ENCODE assay signal across 26 mouse cellular contexts in the genomic region with DNA sequence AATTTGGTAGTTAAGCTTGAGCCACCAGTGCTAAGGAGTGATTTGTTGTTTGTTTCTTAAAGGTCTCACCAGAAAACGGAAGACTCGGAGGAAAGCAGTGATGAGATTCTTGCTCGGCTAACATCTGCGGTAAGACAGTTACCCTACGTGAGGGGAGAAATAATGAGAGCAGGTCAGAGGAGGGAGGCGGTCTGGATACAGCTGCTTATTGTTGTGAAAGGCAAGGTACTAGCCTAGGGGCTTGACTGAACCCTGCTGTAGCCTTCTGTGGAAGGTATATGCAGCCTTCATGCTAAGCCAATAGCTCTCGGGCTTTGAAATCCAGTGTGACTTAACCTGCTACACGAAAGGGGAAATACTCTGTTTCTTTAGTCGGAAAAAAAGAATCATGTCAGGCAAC.
DNase-seq lines count a peak whose midpoint lies in the region; ATAC-seq lines count a peak whose summit lies in the region.
"Had no signal": no experiment of that assay in that cellular context is flagged by ENCODE, and none has a peak within 500 bp of the region (broad histone marks: within the 10 kb centered on the region; RNA-seq: fewer than 3 reads in every experiment).

No protein-coding gene starts in this region.

- no peaks in the 10 kb centered on the region for H3K9me3 ChIP-seq in hindbrain, embryonic 11.5 days (ENCODE audit: control insufficient read depth, low read length)
- H3K9me3 ChIP-seq in hindbrain, embryonic 10.5 days = 0 out of 2 replicates have a peak, but pooled peaks cover 5% of the 10 kb centered on the region
- no peaks in the 10 kb centered on the region for H3K9me3 ChIP-seq in intestine, embryonic 14.5 days (ENCODE audit: control insufficient read depth, low read length)
- no peaks in the 10 kb centered on the region for H3K9me3 ChIP-seq in intestine, embryonic 16.5 days (ENCODE audit: control insufficient read depth, low read length)
- H3K9me3 ChIP-seq: embryonic facial prominence, embryonic 13.5 days; forebrain, embryonic 15.5 days; heart, embryonic 15.5 days; intestine, embryonic 15.5 days had no signal

- no peaks in the 10 kb centered on the region for H3K4me1 ChIP-seq in hindbrain, embryonic 11.5 days (replicated peaks; ENCODE audit: control insufficient read depth, insufficient read depth, low read length)
- no peaks in the 10 kb centered on the region for H3K4me1 ChIP-seq in hindbrain, embryonic 10.5 days (replicated peaks)
- H3K4me1 ChIP-seq in intestine, embryonic 14.5 days (replicated peaks; ENCODE audit: control insufficient read depth, insufficient read depth, low read length) = no peaks in the 10 kb centered on the region
- H3K4me1 ChIP-seq in intestine, embryonic 16.5 days (ENCODE audit: control insufficient read depth, insufficient read depth, low read length) = no peaks in the 10 kb centered on the region
- H3K4me1 ChIP-seq: embryonic facial prominence, embryonic 10.5 days; embryonic facial prominence, embryonic 13.5 days; forebrain, embryonic 12.5 days; forebrain, embryonic 15.5 days; heart, embryonic 15.5 days; intestine, embryonic 15.5 days had no signal

- H3K27me3 ChIP-seq in hindbrain, embryonic 11.5 days (ENCODE audit: control insufficient read depth, insufficient read depth, low read length) = no peaks in the 10 kb centered on the region
- H3K27me3 ChIP-seq in hindbrain, embryonic 10.5 days (ENCODE audit: insufficient read depth, poor library complexity, severe bottlenecking) = no peaks in the 10 kb centered on the region
- no peaks in the 10 kb centered on the region for H3K27me3 ChIP-seq in intestine, embryonic 14.5 days (replicated peaks; ENCODE audit: control insufficient read depth, insufficient read depth, low read length)
- no peaks in the 10 kb centered on the region for H3K27me3 ChIP-seq in intestine, embryonic 16.5 days (replicated peaks; ENCODE audit: control insufficient read depth, insufficient read depth, low read length)
- H3K27me3 ChIP-seq: embryonic facial prominence, embryonic 13.5 days; forebrain, embryonic 12.5 days; forebrain, embryonic 15.5 days; heart, embryonic 12.5 days; heart, embryonic 15.5 days; intestine, embryonic 15.5 days had no signal

- 78% methylated on average over 9 of the region's 9 CpGs for WGBS in hindbrain, embryonic 11.5 days
- WGBS in hindbrain, embryonic 10.5 days = 77% methylated on average over 9 of the region's 9 CpGs
- 73% methylated on average over 9 of the region's 9 CpGs for WGBS in intestine, embryonic 14.5 days
- 74% methylated on average over 9 of the region's 9 CpGs for WGBS in intestine, embryonic 16.5 days

- H3K9ac ChIP-seq in hindbrain, embryonic 11.5 days (ENCODE audit: low read depth, low read length) = no peak overlapping the region
- H3K9ac ChIP-seq in intestine, embryonic 14.5 days (ENCODE audit: low read length) = no peak overlapping the region
- no peak overlapping the region for H3K9ac ChIP-seq in intestine, embryonic 16.5 days (ENCODE audit: low read depth, low read length)
- H3K9ac ChIP-seq: embryonic facial prominence, embryonic 13.5 days; forebrain, embryonic 12.5 days; forebrain, embryonic 15.5 days; heart, embryonic 12.5 days; heart, embryonic 15.5 days; intestine, embryonic 15.5 days had no signal

- ATAC-seq in hindbrain, embryonic 11.5 days (ENCODE audit: low FRiP score) = peak; percentile 63; the same call in 1 of the 2 replicates
- no peak for ATAC-seq in intestine, embryonic 14.5 days (replicated peaks; ENCODE audit: low FRiP score, low TSS enrichment, low read depth)
- no peak for ATAC-seq in intestine, embryonic 16.5 days
- ATAC-seq: activated CD4-positive, CD25-positive, alpha-beta regulatory T cell, adult 4 months; forebrain, embryonic 15.5 days; intestine, embryonic 15.5 days had no signal

- H3K4me2 ChIP-seq in hindbrain, embryonic 11.5 days (replicated peaks; ENCODE audit: low read depth, low read length) = no peak overlapping the region
- H3K4me2 ChIP-seq in intestine, embryonic 14.5 days (ENCODE audit: low read length) = no peak overlapping the region
- no peak overlapping the region for H3K4me2 ChIP-seq in intestine, embryonic 16.5 days (ENCODE audit: low read depth, low read length)
- H3K4me2 ChIP-seq: embryonic facial prominence, embryonic 13.5 days; forebrain, embryonic 12.5 days; forebrain, embryonic 15.5 days; heart, embryonic 12.5 days; heart, embryonic 15.5 days; intestine, embryonic 15.5 days had no signal

- DNase-seq in hindbrain, embryonic 11.5 days (ENCODE audit: low spot score) = no peak
- no peak for DNase-seq in hindbrain, embryonic 10.5 days (ENCODE audit: low spot score)
- peak; percentile 28 for DNase-seq in intestine, embryonic 14.5 days (ENCODE audit: low spot score)
- DNase-seq in retina, postnatal 1 day = peak; percentile 23
- no peak for DNase-seq in retina, embryonic 14.5 days (ENCODE audit: low spot score)
- no peak for DNase-seq in embryo, embryonic 11 days
- no peak for DNase-seq in spleen, postnatal 14 days (ENCODE audit: low spot score in 2 of 2)
- DNase-seq: adrenal gland, adult 8-10 months; adrenal gland, postnatal 25 days; cerebellum, adult 18-20 months; cerebellum, adult 9-10 months; cerebellum, postnatal 14 days; gastrocnemius, postnatal 25 days; heart, adult 18-20 months; heart, postnatal 10 days; heart, postnatal 36 days had no signal

- no peak overlapping the region for H3K4me3 ChIP-seq in hindbrain, embryonic 11.5 days (ENCODE audit: low read depth, low read length)
- no peak overlapping the region for H3K4me3 ChIP-seq in hindbrain, embryonic 10.5 days
- no peak overlapping the region for H3K4me3 ChIP-seq in intestine, embryonic 14.5 days (ENCODE audit: low read depth, low read length)
- H3K4me3 ChIP-seq in intestine, embryonic 16.5 days (ENCODE audit: low read length) = no peak overlapping the region
- H3K4me3 ChIP-seq: embryonic facial prominence, embryonic 10.5 days; embryonic facial prominence, embryonic 13.5 days; erythroblast, embryonic 14.5 days; forebrain, embryonic 12.5 days; forebrain, embryonic 15.5 days; heart, embryonic 12.5 days; heart, embryonic 15.5 days; intestine, embryonic 15.5 days had no signal

- H3K36me3 ChIP-seq in hindbrain, embryonic 11.5 days (ENCODE audit: control insufficient read depth, insufficient read depth, low read length) = no peaks in the 10 kb centered on the region
- H3K36me3 ChIP-seq in hindbrain, embryonic 10.5 days = 0 out of 2 replicates have a peak, but pooled peaks cover 4% of the 10 kb centered on the region
- no peaks in the 10 kb centered on the region for H3K36me3 ChIP-seq in intestine, embryonic 14.5 days (ENCODE audit: control insufficient read depth, insufficient read depth, low read length)
- H3K36me3 ChIP-seq in intestine, embryonic 16.5 days (ENCODE audit: control insufficient read depth, insufficient read depth, low read length) = no peaks in the 10 kb centered on the region
- H3K36me3 ChIP-seq: embryonic facial prominence, embryonic 10.5 days; forebrain, embryonic 12.5 days; forebrain, embryonic 15.5 days; heart, embryonic 15.5 days; intestine, embryonic 15.5 days had no signal

- H3K27ac ChIP-seq in hindbrain, embryonic 11.5 days (ENCODE audit: low read depth, low read length) = no peak overlapping the region
- no peak overlapping the region for H3K27ac ChIP-seq in hindbrain, embryonic 10.5 days
- no peak overlapping the region for H3K27ac ChIP-seq in intestine, embryonic 14.5 days (ENCODE audit: low read depth)
- no peak overlapping the region for H3K27ac ChIP-seq in intestine, embryonic 16.5 days (ENCODE audit: low read length)
- H3K27ac ChIP-seq: embryonic facial prominence, embryonic 10.5 days; embryonic facial prominence, embryonic 13.5 days; forebrain, embryonic 12.5 days; forebrain, embryonic 15.5 days; heart, embryonic 15.5 days; intestine, embryonic 15.5 days had no signal

Comparison
In these comparisons a context has a peak if more than half of its experiments do, and no peak if none do; other contexts are left out.
1. DNase-seq: peak in intestine, embryonic 14.5 days (single experiment) and retina, postnatal 1 day (single experiment); none in hindbrain, embryonic 11.5 days (single experiment), hindbrain, embryonic 10.5 days (single experiment), retina, embryonic 14.5 days (single experiment), embryo, embryonic 11 days (single experiment) and spleen, postnatal 14 days (0 of 2).